Mouse (Mus musculus): ENCODE measurements around the gene Gm5728. TPM values are rescaled to one million over a fixed set of nuclear protein-coding genes. Genes with fewer than 3 reads are reported as not detected.
"Not testable (repeated sequence)": the region's sequence is repeated elsewhere in the genome, so short reads cannot be mapped to it uniquely, and the experiment has no call there.

Gm5728 gene
- total RNA-seq (2015; ENCODE audit: low replicate concordance) (not detected in 2 replicates), total RNA-seq (2017; ENCODE audit: low replicate concordance) (not detected in 2 replicates)

DNA sequence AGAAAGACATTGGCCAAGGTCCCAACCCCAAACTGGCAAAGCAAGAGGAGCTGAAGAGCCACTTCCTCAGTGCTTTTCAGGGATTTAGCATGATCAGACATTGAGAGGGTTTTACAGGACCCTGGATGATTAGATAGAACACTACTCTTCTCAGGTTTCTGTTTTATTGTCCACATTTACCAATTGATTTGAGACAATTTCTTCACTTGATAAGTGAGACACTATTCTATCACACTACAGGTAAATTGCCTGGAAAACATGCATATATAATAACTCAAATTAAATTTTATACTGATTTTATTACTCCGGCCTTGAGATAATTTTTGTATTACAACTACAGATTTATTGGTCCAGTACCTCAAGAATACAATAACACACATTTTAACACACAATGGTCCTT is at the start of gene Gm5728:
TSS of gene Gm5728 (minus strand) at position 101 of the 400 bp plus-strand sequence.
- ATAC-seq (replicated peaks; ENCODE audit: low FRiP score, poor library complexity, severe bottlenecking) = not testable (repeated sequence)

DNA sequence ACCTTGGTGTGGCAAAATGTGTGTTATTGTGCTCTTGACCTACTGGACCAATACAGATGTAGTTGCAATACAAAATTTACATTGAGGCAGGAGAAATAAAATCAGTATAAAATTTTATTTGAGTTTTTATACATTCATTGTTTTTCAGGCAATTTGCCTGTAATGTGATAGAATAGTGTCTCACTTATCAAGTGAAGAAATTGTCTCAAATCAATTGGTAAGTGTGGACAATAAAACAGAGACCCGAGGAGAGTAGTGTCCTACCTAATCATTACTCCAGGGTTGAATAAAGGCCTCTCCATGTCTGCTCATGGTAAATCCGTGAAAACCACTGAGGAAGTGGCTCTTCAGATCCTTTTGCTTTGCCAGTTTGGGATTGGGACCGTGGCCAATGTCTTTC is 42.4 kb upstream of the Gm5728 start, which contains the start of gene Vmn1r100:
TSS of gene Vmn1r100 (plus strand) at position 301 of the 400 bp plus-strand sequence.
- ATAC-seq (replicated peaks; ENCODE audit: low FRiP score, poor library complexity, severe bottlenecking) = not testable (repeated sequence)

DNA sequence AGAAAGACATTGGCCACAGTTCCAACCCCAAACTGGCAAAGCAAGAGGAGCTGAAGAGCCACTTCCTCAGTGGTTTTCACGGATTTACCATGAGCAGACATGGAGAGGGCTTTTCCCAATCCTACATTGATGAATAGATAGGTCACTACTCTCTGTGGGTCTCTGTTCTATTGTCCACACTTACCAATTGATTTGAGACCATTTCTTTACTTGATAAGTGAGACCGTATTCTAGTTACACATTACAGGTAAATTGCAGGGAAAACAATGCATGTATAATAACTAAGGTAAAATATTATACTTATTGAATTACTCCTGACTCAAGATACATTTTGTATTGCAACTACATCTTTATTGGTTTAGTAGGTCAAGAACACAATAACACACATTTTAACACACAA is 41.2 kb downstream of the Gm5728 start, which contains the start of gene Gm4133:
TSS of gene Gm4133 (minus strand) at position 101 of the 400 bp plus-strand sequence.
- not testable (repeated sequence) for ATAC-seq (replicated peaks; ENCODE audit: low FRiP score, poor library complexity, severe bottlenecking)

Other genes starting within 250 kb of the Gm5728 start
- not detected in 2 replicates for gene Vmn1r93, start 236.3 kb downstream of the Gm5728 start, total RNA-seq (2015; ENCODE audit: low replicate concordance)
- gene Vmn1r93, start 236.3 kb downstream of the Gm5728 start, total RNA-seq (2017; ENCODE audit: low replicate concordance) = not detected in 2 replicates
- not detected in 2 replicates for gene Vmn1r94, start 207.0 kb downstream of the Gm5728 start, total RNA-seq (2015; ENCODE audit: low replicate concordance)
- gene Vmn1r94, start 207.0 kb downstream of the Gm5728 start, total RNA-seq (2017; ENCODE audit: low replicate concordance) = not detected in 2 replicates
- not detected in 2 replicates for gene Vmn1r95, start 181.7 kb downstream of the Gm5728 start, total RNA-seq (2015; ENCODE audit: low replicate concordance)
- gene Vmn1r95, start 181.7 kb downstream of the Gm5728 start, total RNA-seq (2017; ENCODE audit: low replicate concordance) = not detected in 2 replicates
- gene Gm6164, start 169.8 kb downstream of the Gm5728 start, total RNA-seq (2015; ENCODE audit: low replicate concordance) = not detected in 2 replicates
- gene Gm6164, start 169.8 kb downstream of the Gm5728 start, total RNA-seq (2017; ENCODE audit: low replicate concordance) = not detected in 2 replicates
- gene Gm4498, start 141.6 kb downstream of the Gm5728 start, total RNA-seq (2015; ENCODE audit: low replicate concordance) = not detected in 2 replicates
- gene Gm4498, start 141.6 kb downstream of the Gm5728 start, total RNA-seq (2017; ENCODE audit: low replicate concordance) = not detected in 2 replicates
- gene Gm5890, start 112.6 kb downstream of the Gm5728 start, total RNA-seq (2015; ENCODE audit: low replicate concordance) = not detected in 2 replicates
- not detected in 2 replicates for gene Gm5890, start 112.6 kb downstream of the Gm5728 start, total RNA-seq (2017; ENCODE audit: low replicate concordance)
- not detected in 2 replicates for gene Gm4133, start 41.3 kb downstream of the Gm5728 start, total RNA-seq (2015; ENCODE audit: low replicate concordance)
- gene Gm4133, start 41.3 kb downstream of the Gm5728 start, total RNA-seq (2017; ENCODE audit: low replicate concordance) = not detected in 2 replicates
- not detected in 2 replicates for gene Vmn1r100, start 42.5 kb upstream of the Gm5728 start, total RNA-seq (2015; ENCODE audit: low replicate concordance)
- not detected in 2 replicates for gene Vmn1r100, start 42.5 kb upstream of the Gm5728 start, total RNA-seq (2017; ENCODE audit: low replicate concordance)
- gene Vmn1r101, start 67.2 kb upstream of the Gm5728 start, total RNA-seq (2015; ENCODE audit: low replicate concordance) = not detected in 2 replicates
- gene Vmn1r101, start 67.2 kb upstream of the Gm5728 start, total RNA-seq (2017; ENCODE audit: low replicate concordance) = not detected in 2 replicates
- not detected in 2 replicates for gene Gm10670, start 99.5 kb upstream of the Gm5728 start, total RNA-seq (2015; ENCODE audit: low replicate concordance)
- not detected in 2 replicates for gene Gm10670, start 99.5 kb upstream of the Gm5728 start, total RNA-seq (2017; ENCODE audit: low replicate concordance)
- gene Vmn1r103, start 135.1 kb upstream of the Gm5728 start, total RNA-seq (2015; ENCODE audit: low replicate concordance) = not detected in 2 replicates
- not detected in 2 replicates for gene Vmn1r103, start 135.1 kb upstream of the Gm5728 start, total RNA-seq (2017; ENCODE audit: low replicate concordance)
- not detected in 2 replicates for gene Vmn1r104, start 158.4 kb upstream of the Gm5728 start, total RNA-seq (2015; ENCODE audit: low replicate concordance)
- not detected in 2 replicates for gene Vmn1r104, start 158.4 kb upstream of the Gm5728 start, total RNA-seq (2017; ENCODE audit: low replicate concordance)
- gene Gm5726, start 170.3 kb upstream of the Gm5728 start, total RNA-seq (2015; ENCODE audit: low replicate concordance) = not detected in 2 replicates
- gene Gm5726, start 170.3 kb upstream of the Gm5728 start, total RNA-seq (2017; ENCODE audit: low replicate concordance) = not detected in 2 replicates
- not detected in 2 replicates for gene Gm4141, start 200.8 kb upstream of the Gm5728 start, total RNA-seq (2015; ENCODE audit: low replicate concordance)
- gene Gm4141, start 200.8 kb upstream of the Gm5728 start, total RNA-seq (2017; ENCODE audit: low replicate concordance) = not detected in 2 replicates
- not detected in 2 replicates for gene Gm4513, start 223.6 kb upstream of the Gm5728 start, total RNA-seq (2015; ENCODE audit: low replicate concordance)
- gene Gm4513, start 223.6 kb upstream of the Gm5728 start, total RNA-seq (2017; ENCODE audit: low replicate concordance) = not detected in 2 replicates

Data from erythroblast, adult 5-6 weeks (primary cell).